Mouse (Mus musculus): ENCODE results near the gene Gsto2. TPM values are rescaled to one million over a fixed set of nuclear protein-coding genes. Genes with fewer than 3 reads are reported as not detected.

Gene Gsto2
- total and polyA plus RNA-seq, 2 experiments from 2014 or later, result 1.7 to 11.4 TPM

DNA sequence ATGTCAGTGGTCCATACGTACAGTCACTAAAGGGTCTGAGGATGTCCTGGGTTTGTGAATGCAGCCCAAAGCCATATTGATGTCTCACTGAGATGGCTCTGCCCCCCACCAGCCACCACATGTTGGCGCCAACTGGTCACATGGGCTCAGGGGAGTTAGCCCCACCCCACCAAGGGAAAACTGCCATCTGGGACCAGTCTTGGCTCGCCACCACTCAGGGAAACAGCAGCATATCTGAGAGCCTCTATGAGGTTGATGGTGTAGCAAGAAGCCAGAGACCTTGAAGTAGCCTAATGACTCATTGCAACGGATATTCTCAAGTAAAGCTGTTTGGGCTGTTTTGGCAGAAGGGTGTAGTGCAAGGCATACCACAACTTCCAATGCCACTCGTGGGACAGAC is 41.3 kb upstream of the Gsto2 start:
- DNase-seq (ENCODE audit: low spot score) (no peak), ATAC-seq (ENCODE audit: insufficient read depth, low read depth) (no peak)
- Histone ChIP-seq H3K4me2 (ENCODE audit: low read depth, low read length) (no peak overlapping the region), H3K4me1 (ENCODE audit: control insufficient read depth, insufficient read depth) (no peaks in the 10 kb centered on the region), H3K9me3 (replicated peaks; ENCODE audit: control insufficient read depth, low read length) (no peaks in the 10 kb centered on the region), H3K4me3 (ENCODE audit: low read depth, low read length) (no peak overlapping the region), H3K36me3 (replicated peaks; ENCODE audit: control insufficient read depth, insufficient read depth, low read length) (no peaks in the 10 kb centered on the region), H3K27ac (ENCODE audit: low read depth) (no peak overlapping the region), H3K27me3 (ENCODE audit: control insufficient read depth, insufficient read depth, low read length) (0 out of 2 replicates have a peak, but pooled peaks cover 4% of the 10 kb centered on the region), H3K9ac (replicated peaks; ENCODE audit: low read depth, low read length) (no peak overlapping the region)
- no peak for TF ChIP-seq EP300 (IDR thresholded peaks at IDR 0.05; ENCODE audit: low read depth)
- no peak for TF ChIP-seq CTCF (IDR thresholded peaks at IDR 0.05; ENCODE audit: low read depth)
- WGBS, result 54% methylated on average over 5 of the region's 5 CpGs

GRCm38 (mm10) chr19:47829913-47830450 is 35.4 kb upstream of the Gsto2 start:
- TF ChIP-seq CTCF (IDR thresholded peaks at IDR 0.05; ENCODE audit: low read depth) (no peak), EP300 (IDR thresholded peaks at IDR 0.05; ENCODE audit: low read depth) (no peak)

GRCm38 (mm10) chr19:47831111-47831510 is 34.2 kb upstream of the Gsto2 start:
- WGBS, result 94% methylated on average over 8 of the region's 8 CpGs
- TF ChIP-seq EP300 (IDR thresholded peaks at IDR 0.05; ENCODE audit: low read depth), result no peak
- no peak for TF ChIP-seq CTCF (IDR thresholded peaks at IDR 0.05; ENCODE audit: low read depth)
- H3K27me3 ChIP-seq (ENCODE audit: control insufficient read depth, insufficient read depth, low read length), result no peaks in the 10 kb centered on the region
- no peak overlapping the region for H3K4me2 ChIP-seq (ENCODE audit: low read depth, low read length)
- no peak for DNase-seq (ENCODE audit: low spot score)
- no peak overlapping the region for H3K9ac ChIP-seq (replicated peaks; ENCODE audit: low read depth, low read length)
- no peaks in the 10 kb centered on the region for H3K36me3 ChIP-seq (replicated peaks; ENCODE audit: control insufficient read depth, insufficient read depth, low read length)
- ATAC-seq (ENCODE audit: insufficient read depth, low read depth), result no peak
- H3K4me3 ChIP-seq (ENCODE audit: low read depth, low read length), result no peak overlapping the region
- no peaks in the 10 kb centered on the region for H3K4me1 ChIP-seq (ENCODE audit: control insufficient read depth, insufficient read depth)
- no peak overlapping the region for H3K27ac ChIP-seq (ENCODE audit: low read depth)
- no peaks in the 10 kb centered on the region for H3K9me3 ChIP-seq (replicated peaks; ENCODE audit: control insufficient read depth, low read length)

More at GRCm38 (mm10) chr19:47829913-47830450, 35.4 kb upstream of the Gsto2 start:
- no peaks in the 10 kb centered on the region for H3K9me3 ChIP-seq (replicated peaks; ENCODE audit: control insufficient read depth, low read length)
- H3K4me1 ChIP-seq (ENCODE audit: control insufficient read depth, insufficient read depth), result no peaks in the 10 kb centered on the region
- no peak overlapping the region for H3K9ac ChIP-seq (replicated peaks; ENCODE audit: low read depth, low read length)
- no peak for ATAC-seq (ENCODE audit: insufficient read depth, low read depth)
- H3K36me3 ChIP-seq (replicated peaks; ENCODE audit: control insufficient read depth, insufficient read depth, low read length), result no peaks in the 10 kb centered on the region
- no peak overlapping the region for H3K4me2 ChIP-seq (ENCODE audit: low read depth, low read length)
- whole genome bisulfite sequencing, result 79% methylated on average over 14 of the region's 14 CpGs
- no peak for DNase-seq (ENCODE audit: low spot score)
- H3K4me3 ChIP-seq (ENCODE audit: low read depth, low read length), result no peak overlapping the region
- no peak overlapping the region for H3K27ac ChIP-seq (ENCODE audit: low read depth)
- no peaks in the 10 kb centered on the region for H3K27me3 ChIP-seq (ENCODE audit: control insufficient read depth, insufficient read depth, low read length)

DNA sequence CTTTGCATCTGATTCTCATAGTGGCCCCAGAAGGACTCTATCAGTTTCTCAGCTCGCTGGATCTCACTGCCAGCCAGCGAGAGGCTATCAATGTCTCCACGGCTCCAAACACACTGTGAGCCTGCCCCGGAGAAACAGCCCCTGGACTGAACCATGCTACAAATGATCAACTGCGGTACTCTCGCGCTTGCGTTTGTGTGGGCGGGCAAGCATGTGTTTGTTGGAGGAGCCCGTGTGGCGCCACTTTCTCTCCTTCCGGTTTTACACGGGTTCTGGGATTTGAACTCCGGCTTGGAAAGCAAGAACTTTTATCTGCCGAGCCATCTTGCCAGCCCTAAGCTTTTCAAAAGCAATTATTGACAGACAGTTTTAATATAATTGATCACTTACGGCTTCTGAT is 33.0 kb upstream of the Gsto2 start:
- Histone ChIP-seq H3K36me3 (replicated peaks; ENCODE audit: control insufficient read depth, insufficient read depth, low read length) (no peaks in the 10 kb centered on the region), H3K4me2 (ENCODE audit: low read depth, low read length) (no peak overlapping the region), H3K27me3 (ENCODE audit: control insufficient read depth, insufficient read depth, low read length) (0 out of 2 replicates have a peak, but pooled peaks cover 4% of the 10 kb centered on the region), H3K4me3 (ENCODE audit: low read depth, low read length) (no peak overlapping the region), H3K27ac (ENCODE audit: low read depth) (no peak overlapping the region), H3K4me1 (ENCODE audit: control insufficient read depth, insufficient read depth) (peaks cover 5% of the 10 kb centered on the region; the same call in 1 of the 2 replicates), H3K9ac (replicated peaks; ENCODE audit: low read depth, low read length) (no peak overlapping the region), H3K9me3 (replicated peaks; ENCODE audit: control insufficient read depth, low read length) (no peaks in the 10 kb centered on the region)
- DNase-seq (ENCODE audit: low spot score) (no peak), ATAC-seq (ENCODE audit: insufficient read depth, low read depth) (no peak)
- 72% methylated on average over 16 of the region's 16 CpGs for WGBS
- TF ChIP-seq CTCF (IDR thresholded peaks at IDR 0.05; ENCODE audit: low read depth), result no peak

DNA sequence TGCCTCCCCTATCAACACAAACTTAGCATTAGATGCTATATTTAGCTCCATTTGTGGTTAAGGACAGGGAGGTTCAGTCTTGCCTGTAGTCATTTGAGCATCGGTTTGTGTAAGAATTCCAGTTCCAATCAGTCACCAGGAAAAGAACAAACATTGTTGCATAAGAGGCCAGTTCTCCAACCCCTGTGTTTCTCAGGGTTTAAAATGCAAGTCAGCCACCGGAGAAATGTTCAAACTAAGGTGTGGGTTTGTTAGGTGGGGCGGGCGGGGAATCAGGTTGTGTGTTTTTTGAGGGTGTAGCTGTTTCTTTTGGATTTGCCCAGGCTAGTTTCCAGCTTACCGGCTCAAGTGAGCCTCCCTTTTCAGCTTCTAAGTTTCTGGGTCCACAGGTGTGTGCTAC is 30.7 kb upstream of the Gsto2 start:
- ATAC-seq (ENCODE audit: insufficient read depth, low read depth), result no peak
- 0 out of 2 replicates have a peak, but pooled peaks cover 4% of the 10 kb centered on the region for H3K27me3 ChIP-seq (ENCODE audit: control insufficient read depth, insufficient read depth, low read length)
- no peak overlapping the region for H3K27ac ChIP-seq (ENCODE audit: low read depth)
- WGBS, result 79% methylated on average over 5 of the region's 5 CpGs
- DNase-seq (ENCODE audit: low spot score), result no peak
- H3K4me1 ChIP-seq (ENCODE audit: control insufficient read depth, insufficient read depth), result peaks cover 5% of the 10 kb centered on the region; the same call in 1 of the 2 replicates
- no peaks in the 10 kb centered on the region for H3K36me3 ChIP-seq (replicated peaks; ENCODE audit: control insufficient read depth, insufficient read depth, low read length)
- no peak overlapping the region for H3K9ac ChIP-seq (replicated peaks; ENCODE audit: low read depth, low read length)
- TF ChIP-seq CTCF (IDR thresholded peaks at IDR 0.05; ENCODE audit: low read depth), result no peak
- no peak for TF ChIP-seq EP300 (IDR thresholded peaks at IDR 0.05; ENCODE audit: low read depth)
- no peaks in the 10 kb centered on the region for H3K9me3 ChIP-seq (replicated peaks; ENCODE audit: control insufficient read depth, low read length)
- no peak overlapping the region for H3K4me3 ChIP-seq (ENCODE audit: low read depth, low read length)
- H3K4me2 ChIP-seq (ENCODE audit: low read depth, low read length), result no peak overlapping the region

GRCm38 (mm10) chr19:47835776-47836175 is 29.6 kb upstream of the Gsto2 start:
- DNase-seq (ENCODE audit: low spot score), result no peak
- TF ChIP-seq EP300 (IDR thresholded peaks at IDR 0.05; ENCODE audit: low read depth) (no peak), CTCF (IDR thresholded peaks at IDR 0.05; ENCODE audit: low read depth) (no peak)
- Histone ChIP-seq H3K27me3 (ENCODE audit: control insufficient read depth, insufficient read depth, low read length) (0 out of 2 replicates have a peak, but pooled peaks cover 4% of the 10 kb centered on the region), H3K4me2 (ENCODE audit: low read depth, low read length) (no peak overlapping the region), H3K4me3 (ENCODE audit: low read depth, low read length) (no peak overlapping the region), H3K4me1 (ENCODE audit: control insufficient read depth, insufficient read depth) (peaks cover 5% of the 10 kb centered on the region; the same call in 1 of the 2 replicates), H3K9me3 (replicated peaks; ENCODE audit: control insufficient read depth, low read length) (no peaks in the 10 kb centered on the region), H3K36me3 (replicated peaks; ENCODE audit: control insufficient read depth, insufficient read depth, low read length) (no peaks in the 10 kb centered on the region), H3K27ac (ENCODE audit: low read depth) (no peak overlapping the region), H3K9ac (replicated peaks; ENCODE audit: low read depth, low read length) (no peak overlapping the region)
- 85% methylated on average over 7 of the region's 7 CpGs for WGBS
- no peak for ATAC-seq (ENCODE audit: insufficient read depth, low read depth)
